Mouse (Mus musculus) embryonic facial prominence, embryonic 15.5 days (tissue): Measurements from ENCODE around the gene Mug1. TPM values are rescaled to one million over a fixed set of nuclear protein-coding genes. Genes with fewer than 3 reads are reported as not detected.
"Not testable (repeated sequence)": the region's sequence is repeated elsewhere in the genome, so short reads cannot be mapped to it uniquely, and the experiment has no call there.

ENCODE experiments used
- ATAC-seq: fragments of 200-750 bp; cut with Nextera tagmentation; 2 replicates; pipeline ENCODE4 v1.8.0; 2017; ENCODE audit warnings: low read depth, moderate TSS enrichment; ENCODE audit not compliant: insufficient number of reproducible peaks, low FRiP score, low TSS enrichment
- H3K27ac ChIP-seq: fragments of 300-500 bp; sonication (generic); replicated peaks from 2 replicates; pipeline ENCODE4 v1.5.1; 2015; ENCODE audit warnings: mild to moderate bottlenecking, inconsistent platforms
- H3K27me3 ChIP-seq: fragments of 300-500 bp; sonication (generic); 2 replicates; pipeline ENCODE4 v1.6.1; 2015; ENCODE audit warnings: inconsistent platforms
- H3K36me3 ChIP-seq: fragments of 300-500 bp; sonication (generic); 2 replicates; pipeline ENCODE4 v1.6.1; 2015; ENCODE audit warnings: mild to moderate bottlenecking, inconsistent platforms
- H3K4me1 ChIP-seq: fragments of 300-500 bp; sonication (generic); 2 replicates; pipeline ENCODE4 v1.6.1; 2015; ENCODE audit warnings: inconsistent platforms
- H3K4me2 ChIP-seq: fragments of 300-500 bp; sonication (generic); replicated peaks from 2 replicates; pipeline ENCODE4 v1.6.1; 2015; ENCODE audit warnings: mild to moderate bottlenecking, inconsistent platforms
- H3K4me3 ChIP-seq: fragments of 300-500 bp; sonication (generic); replicated peaks from 2 replicates; pipeline ENCODE4 v1.5.1; 2015; ENCODE audit warnings: mild to moderate bottlenecking, inconsistent platforms
- H3K9ac ChIP-seq: fragments of 300-500 bp; sonication (generic); 2 replicates; pipeline ENCODE4 v1.6.1; 2015; ENCODE audit warnings: inconsistent platforms
- H3K9me3 ChIP-seq: fragments of 300-500 bp; sonication (generic); replicated peaks from 2 replicates; pipeline ENCODE4 v1.6.1; 2016; ENCODE audit warnings: inconsistent platforms
- WGBS: fragments of 180-500 bp; shearing (Covaris S2); methylation state at CpG from one replicate; pipeline ENCODE4 v1.1.7; 2015; 5-methylcytosine and 5-hydroxymethylcytosine counted together
- polyA plus RNA-seq: library from polyadenylated mRNA; unstranded; fragments of >200 nt; fragmentation: Nextera tagmentation; extraction: Ambion mirVana; gene quantifications from 2 replicates; pipeline ENCODE4 v1.2.1, GENCODE M21; 2015

The Mug1 gene
- not detected in 2 replicates for polyA plus RNA-seq

DNA sequence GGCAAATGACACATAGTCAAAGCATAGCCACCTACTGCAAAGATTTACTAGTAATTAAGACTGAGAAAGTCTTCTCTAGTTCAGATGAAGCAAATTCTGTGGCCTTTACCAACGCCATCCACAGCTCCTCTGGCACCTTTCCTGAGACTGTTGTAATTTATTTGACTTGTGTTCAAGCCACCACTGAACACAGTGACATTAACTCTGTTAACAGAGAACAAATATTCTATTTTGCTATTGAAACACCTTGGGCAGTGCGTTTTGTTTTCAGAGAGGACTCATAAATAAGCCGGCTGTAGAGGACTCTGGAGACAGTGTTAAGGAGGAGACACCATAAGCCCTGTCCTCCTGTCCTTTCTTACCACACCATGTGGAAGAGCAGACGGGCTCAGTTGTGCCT, at the start of gene Mug1:
Gene Mug1, plus strand, starts transcription at position 271 of the 400 bp plus-strand sequence.
- ATAC-seq, H3K27ac ChIP-seq, H3K4me2 ChIP-seq, H3K4me1 ChIP-seq, H3K9me3 ChIP-seq, H3K36me3 ChIP-seq, H3K4me3 ChIP-seq, H3K9ac ChIP-seq, H3K27me3 ChIP-seq: not testable (repeated sequence)
- WGBS = 74% methylated on average over 4 of the region's 4 CpGs

GRCm38 (mm10) chr6:121828034-121828433, 10.3 kb upstream of the Mug1 start:
- Histone ChIP-seq H3K27me3 (no peaks in the 10 kb centered on the region), H3K4me2 (no peak overlapping the region), H3K9me3 (no peaks in the 10 kb centered on the region), H3K9ac (no peak overlapping the region), H3K27ac (no peak overlapping the region), H3K36me3 (no peaks in the 10 kb centered on the region), H3K4me3 (no peak overlapping the region), H3K4me1 (no peaks in the 10 kb centered on the region)
- 75% methylated on average over 4 of the region's 4 CpGs for WGBS
- no peak for ATAC-seq

GRCm38 (mm10) chr6:121836361-121836760, 2.0 kb upstream of the Mug1 start:
- no peaks in the 10 kb centered on the region for H3K27me3 ChIP-seq
- H3K9me3 ChIP-seq = no peaks in the 10 kb centered on the region
- H3K9ac ChIP-seq = no peak overlapping the region
- ATAC-seq = no peak
- H3K36me3 ChIP-seq = no peaks in the 10 kb centered on the region
- no peak overlapping the region for H3K4me2 ChIP-seq
- no peak overlapping the region for H3K27ac ChIP-seq
- WGBS = 87% methylated on average over 1 of the region's 1 CpGs
- no peaks in the 10 kb centered on the region for H3K4me1 ChIP-seq
- no peak overlapping the region for H3K4me3 ChIP-seq

DNA sequence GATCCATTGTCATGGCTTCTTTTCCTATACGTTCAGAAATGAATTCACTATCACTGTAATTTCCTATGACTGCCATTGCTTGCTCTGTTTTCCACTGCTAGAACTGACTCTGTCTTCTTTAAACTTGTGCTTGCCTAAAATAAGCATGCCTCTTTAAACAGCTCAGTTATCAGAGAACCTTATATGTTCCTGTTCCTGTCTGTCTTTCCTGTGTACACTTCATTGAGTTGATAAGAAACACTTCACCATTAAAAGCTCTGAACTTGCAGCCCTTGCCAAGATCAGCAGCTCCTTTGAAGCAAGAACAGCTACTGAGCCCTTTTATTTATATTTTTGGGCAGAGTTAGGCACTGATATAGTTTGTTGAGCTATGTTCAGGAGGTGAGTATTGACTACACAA, 10.0 kb downstream of the Mug1 start:
- Histone ChIP-seq H3K4me3 (no peak overlapping the region), H3K27me3 (no peaks in the 10 kb centered on the region), H3K9ac (no peak overlapping the region), H3K27ac (no peak overlapping the region), H3K4me2 (no peak overlapping the region), H3K4me1 (no peaks in the 10 kb centered on the region), H3K36me3 (no peaks in the 10 kb centered on the region), H3K9me3 (no peaks in the 10 kb centered on the region)
- no peak for ATAC-seq
- WGBS = 36% methylated on average over 1 of the region's 1 CpGs

Other genes with a start within 250 kb of the Mug1 start
- 1.5 and 1.8 TPM in 2 replicates for gene A2m, start 203.2 kb upstream of the Mug1 start, polyA plus RNA-seq
- not detected in 2 replicates for gene Gm7298, start 105.6 kb upstream of the Mug1 start, polyA plus RNA-seq
- not detected in 2 replicates for gene Mug2, start 168.2 kb downstream of the Mug1 start, polyA plus RNA-seq